Mouse (Mus musculus): ENCODE results near the gene Trpc5.

DNA sequence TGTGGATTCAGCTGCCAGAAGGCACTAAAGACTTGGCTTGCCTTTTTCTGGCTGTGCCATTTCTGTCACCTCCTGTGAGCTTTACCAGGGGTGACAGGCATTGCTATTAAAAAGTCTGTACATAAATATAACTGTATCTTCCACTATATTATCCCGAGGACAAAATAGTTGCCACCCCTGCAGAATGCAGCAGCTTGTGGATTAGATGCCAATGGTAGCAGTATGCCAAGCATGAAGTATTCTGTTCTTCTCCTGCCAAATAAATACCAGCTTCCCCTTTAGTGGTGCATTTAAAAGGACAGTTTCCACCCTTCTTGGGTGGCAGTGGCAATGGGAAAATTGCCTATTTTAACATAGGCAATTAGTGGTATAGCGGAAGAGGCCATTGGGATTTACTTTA, 223.6 kb downstream of the Trpc5 start:
- TF ChIP-seq POLR2A (IDR thresholded peaks at IDR 0.05; ENCODE audit: low read depth, low read length) (no peak), CTCF (conservative IDR thresholded peaks at IDR 0.05; ENCODE audit: insufficient read depth, insufficient read length, low read depth, low read length) (no peak)

All from kidney, adult 2 months (tissue).